Mouse (Mus musculus): ENCODE data around the gene Apaf1. TPM values are rescaled to one million over a fixed set of nuclear protein-coding genes. Genes with fewer than 3 reads are reported as not detected.

Apaf1 gene
- polyA plus RNA-seq, 1 experiment from 2014 or later = 19.3 TPM

DNA sequence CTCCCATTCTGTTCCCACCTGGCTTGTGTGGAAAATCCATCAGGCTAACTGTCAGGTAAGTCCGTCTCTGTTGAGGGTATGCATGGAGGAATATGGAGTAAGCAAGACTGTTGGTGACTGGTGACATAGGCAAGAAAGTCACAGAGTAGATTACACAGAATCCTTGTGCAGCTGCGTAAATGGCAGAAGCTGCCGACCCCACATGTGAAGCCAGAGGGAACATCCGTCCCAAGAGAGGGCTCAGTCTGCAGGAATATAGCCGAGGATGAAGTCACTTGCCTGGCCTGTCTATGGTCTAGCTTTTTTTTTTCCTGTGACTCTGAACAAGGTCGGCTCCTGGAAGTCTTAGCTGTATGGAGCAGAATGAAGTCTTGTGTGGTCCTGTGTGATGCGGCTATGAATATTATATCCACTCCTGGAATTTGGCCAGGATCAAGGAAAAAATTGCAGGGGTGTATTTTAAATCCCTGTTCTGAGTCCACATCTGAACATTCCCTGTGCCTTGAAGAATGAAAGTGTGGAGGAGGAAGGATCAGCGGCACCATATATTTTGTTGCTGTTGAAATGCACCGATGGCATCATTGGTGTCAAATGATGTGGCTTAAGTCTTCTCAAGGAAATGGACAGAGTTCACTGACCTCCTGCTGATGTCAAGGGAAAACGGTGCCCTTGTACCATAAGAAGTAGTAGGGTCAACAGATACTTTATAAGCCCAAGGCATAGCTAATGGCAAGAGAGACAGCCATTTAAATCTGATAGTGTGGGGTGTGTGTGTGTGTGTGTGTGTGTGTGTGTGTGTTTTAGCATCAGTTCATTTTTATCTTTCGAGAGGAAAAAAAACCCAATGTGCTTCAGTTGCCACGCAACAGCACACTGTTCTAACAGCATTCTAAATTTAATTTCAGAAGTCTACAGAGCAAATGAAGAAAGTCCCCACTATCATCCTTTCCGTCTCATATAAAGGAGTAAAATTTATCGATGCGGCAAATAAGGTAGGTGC, 141.7 kb downstream of the Apaf1 start:
- no peak overlapping the region for H3K4me3 ChIP-seq
- H3K36me3 ChIP-seq = no peaks in the 10 kb centered on the region
- H3K9me3 ChIP-seq = no peaks in the 10 kb centered on the region
- H3K27me3 ChIP-seq = no peaks in the 10 kb centered on the region
- no peak for ATAC-seq (ENCODE audit: borderline replicate concordance, extremely low read depth, low FRiP score, low TSS enrichment)
- 68% methylated on average over 15 of the region's 15 CpGs for WGBS
- H3K4me1 ChIP-seq = no peaks in the 10 kb centered on the region
- H3K9ac ChIP-seq = no peak overlapping the region
- H3K27ac ChIP-seq = no peak overlapping the region
- H3K4me2 ChIP-seq = no peak overlapping the region

Other genes starting within 250 kb of the Apaf1 start
- 44.1 and 48.0 TPM in 2 replicates for gene Ikbip, start 170 bp upstream of the Apaf1 start, polyA plus RNA-seq (2015; fragmentation: Nextera tagmentation; extraction: Ambion mirVana)
- 417 and 419 TPM in 2 replicates for gene Slc25a3, start 41.3 kb upstream of the Apaf1 start, polyA plus RNA-seq (2015; fragmentation: Nextera tagmentation; extraction: Ambion mirVana)
- 263 and 267 TPM in 2 replicates for gene Tmpo, start 98.5 kb upstream of the Apaf1 start, polyA plus RNA-seq (2015; fragmentation: Nextera tagmentation; extraction: Ambion mirVana)

Measured in lung, embryonic 15.5 days (tissue).